Mouse (Mus musculus) kidney, postnatal 0 days (tissue): ENCODE data around the gene Atp8b2. TPM values are rescaled to one million over a fixed set of nuclear protein-coding genes. Genes with fewer than 3 reads are reported as not detected.

ENCODE experiments used
- ATAC-seq: fragments of 200-750 bp; cut with Nextera tagmentation; replicated peaks from 2 replicates; pipeline ENCODE4 v1.8.0; 2017; ENCODE audit warnings: low read depth, moderate number of reproducible peaks, moderate TSS enrichment, moderate library complexity; ENCODE audit not compliant: low FRiP score
- DNase-seq: peaks from one replicate; pipeline ENCODE4 v3.0.0-alpha.2; 2016; ENCODE audit warnings: low spot score
- H3K27ac ChIP-seq: fragments of 300-500 bp; sonication (generic); 2 replicates; pipeline ENCODE4 v1.5.1; 2014; ENCODE audit warnings: mild to moderate bottlenecking
- H3K27me3 ChIP-seq: fragments of 300-500 bp; sonication (generic); 2 replicates; pipeline ENCODE4 v1.6.1; 2014; ENCODE audit warnings: low read length, mixed read lengths; ENCODE audit not compliant: insufficient read depth
- H3K36me3 ChIP-seq: fragments of 300-500 bp; sonication (generic); 2 replicates; pipeline ENCODE4 v1.6.1; 2014; ENCODE audit warnings: low read length, mixed read lengths; ENCODE audit not compliant: insufficient read depth
- H3K4me1 ChIP-seq: fragments of 300-500 bp; sonication (generic); replicated peaks from 2 replicates; pipeline ENCODE4 v1.6.1; 2014; ENCODE audit warnings: antibody characterized with exemption, low read length, mixed read lengths; ENCODE audit not compliant: insufficient read depth
- H3K4me2 ChIP-seq: fragments of 300-500 bp; sonication (generic); 2 replicates; pipeline ENCODE4 v1.6.1; 2014; ENCODE audit warnings: mild to moderate bottlenecking, low read length, moderate library complexity, mixed read lengths
- H3K4me3 ChIP-seq: fragments of 300-500 bp; sonication (generic); replicated peaks from 2 replicates; pipeline ENCODE4 v1.5.1; 2014; ENCODE audit warnings: low read depth, low read length
- H3K9ac ChIP-seq: fragments of 300-500 bp; sonication (generic); 2 replicates; pipeline ENCODE4 v1.6.1; 2014; ENCODE audit warnings: low read depth, low read length
- H3K9me3 ChIP-seq: fragments of 300-500 bp; sonication (generic); replicated peaks from 2 replicates; pipeline ENCODE4 v1.6.1; 2016; ENCODE audit warnings: low read length, inconsistent platforms, mixed read lengths
- CTCF ChIP-seq: IDR thresholded peaks from 2 replicates; pipeline ENCODE4 v1.5.1; 2016; ENCODE audit warnings: antibody characterized with exemption, low read depth, mild to moderate bottlenecking, moderate library complexity
- WGBS: fragments of 180-500 bp; shearing (Covaris S2); extraction: QIAGEN DNeasy Blood & Tissue Kit; methylation state at CpG from one replicate; pipeline ENCODE4 v1.1.7; 2014; 5-methylcytosine and 5-hydroxymethylcytosine counted together
- microRNA-seq: library from miRNA; unstranded; fragments of <30 nt; microRNA quantifications from one replicate; pipeline ENCODE4, GENCODE M21; 2016
- polyA plus RNA-seq: library from polyadenylated mRNA; unstranded; fragments of >200 nt; fragmentation: Nextera tagmentation; extraction: Ambion mirVana; gene quantifications from 2 replicates; pipeline ENCODE4 v1.2.1, GENCODE M21; 2015

Gene Atp8b2
- polyA plus RNA-seq, 1 experiment from 2014 or later, result 6.9 TPM

DNA sequence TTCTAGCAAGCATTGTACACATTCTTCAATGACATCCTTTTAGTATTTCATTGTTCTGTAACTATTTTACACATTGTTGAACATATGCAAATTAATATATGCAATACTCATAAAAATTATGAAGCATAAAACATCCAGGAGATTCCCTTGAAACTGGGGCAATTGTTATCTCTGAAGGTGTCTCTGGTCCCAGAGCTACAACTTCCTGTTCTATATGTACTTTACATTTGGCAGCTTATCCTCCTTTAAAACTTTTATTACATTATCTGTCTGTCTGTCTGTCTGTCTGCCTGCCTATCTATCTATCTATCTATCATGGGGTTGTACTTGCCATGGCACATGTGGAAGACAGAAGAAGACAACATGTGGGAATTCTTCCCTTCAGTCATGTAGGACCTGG lies 71.6 kb downstream of the Atp8b2 start:
- DNase-seq, result no peak
- Histone ChIP-seq H3K27ac (no peak overlapping the region), H3K4me3 (no peak overlapping the region), H3K4me2 (no peak overlapping the region), H3K27me3 (no peaks in the 10 kb centered on the region), H3K36me3 (no peaks in the 10 kb centered on the region), H3K9me3 (no peaks in the 10 kb centered on the region), H3K4me1 (0 out of 2 replicates have a peak, but pooled peaks cover 3% of the 10 kb centered on the region), H3K9ac (no peak overlapping the region)
- no peak for TF ChIP-seq CTCF
- no peak for ATAC-seq

DNA sequence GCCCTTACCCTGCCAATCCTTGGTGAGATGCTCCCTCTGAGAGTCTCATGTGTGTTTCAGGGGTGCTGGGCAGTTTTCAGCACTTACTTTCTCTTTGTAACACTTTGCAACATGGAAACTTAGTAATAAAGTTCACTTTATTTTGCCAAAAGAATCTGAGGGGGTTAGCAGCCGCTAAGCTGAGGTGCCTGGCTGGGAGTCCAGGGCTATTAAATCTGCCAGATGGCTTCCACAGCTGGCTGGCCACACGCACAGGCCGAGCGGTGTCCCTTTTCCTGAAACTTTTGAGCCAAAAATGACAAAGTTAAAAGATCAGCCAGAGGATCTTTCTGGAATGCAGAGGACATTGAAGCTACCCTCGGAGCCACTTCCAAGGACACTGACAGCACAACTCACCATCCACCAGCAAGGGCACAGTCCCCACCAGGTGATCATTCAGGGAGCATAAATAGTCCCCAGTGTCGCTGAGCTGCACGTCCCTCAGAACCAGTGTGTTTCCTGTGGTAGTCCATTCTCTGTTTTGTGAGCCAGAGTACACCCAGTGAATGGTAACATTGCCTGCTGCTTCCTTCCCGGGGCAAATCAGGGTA lies 73.4 kb downstream of the Atp8b2 start:
- no peak for DNase-seq
- WGBS, result 27% methylated on average over 8 of the region's 8 CpGs
- H3K9me3 ChIP-seq, result no peaks in the 10 kb centered on the region

More for the DNA sequence above, 73.4 kb downstream of the Atp8b2 start:
- no peak for ATAC-seq
- no peak overlapping the region for H3K4me3 ChIP-seq
- no peak overlapping the region for H3K9ac ChIP-seq
- no peaks in the 10 kb centered on the region for H3K36me3 ChIP-seq
- H3K27ac ChIP-seq, result no peak overlapping the region
- no peaks in the 10 kb centered on the region for H3K4me1 ChIP-seq
- no peak for TF ChIP-seq CTCF
- no peaks in the 10 kb centered on the region for H3K27me3 ChIP-seq
- no peak overlapping the region for H3K4me2 ChIP-seq

Small RNAs within 50 kb of the gene (microRNA-seq; reads per million reads assigned to microRNA genes)
- gene Mir7669, result 1.2 reads per million

Other genes with a start within 250 kb of the Atp8b2 start
- 9.6 and 10.5 TPM in 2 replicates for gene Adar, start 248.5 kb downstream of the Atp8b2 start, polyA plus RNA-seq
- gene Chrnb2, start 198.9 kb downstream of the Atp8b2 start, polyA plus RNA-seq, result 0.36 and 0.47 TPM in 2 replicates
- 11.3 and 13.2 TPM in 2 replicates for gene Ube2q1, start 189.9 kb downstream of the Atp8b2 start, polyA plus RNA-seq
- gene She, start 132.1 kb downstream of the Atp8b2 start, polyA plus RNA-seq, result 5.4 and 5.9 TPM in 2 replicates
- 1.7 and 2.0 TPM in 2 replicates for gene Il6ra, start 50.3 kb downstream of the Atp8b2 start, polyA plus RNA-seq
- gene Hax1, start 35.3 kb upstream of the Atp8b2 start, polyA plus RNA-seq, result 160 and 168 TPM in 2 replicates
- gene 4933434E20Rik, start 88.1 kb upstream of the Atp8b2 start, polyA plus RNA-seq, result 166 and 177 TPM in 2 replicates
- gene Ubap2l, start 89.1 kb upstream of the Atp8b2 start, polyA plus RNA-seq, result 150 TPM in 2 replicates
- 352 and 403 TPM in 2 replicates for gene Tpm3, start 109.1 kb upstream of the Atp8b2 start, polyA plus RNA-seq
- gene Nup210l, start 140.6 kb upstream of the Atp8b2 start, polyA plus RNA-seq, result 0.08 and 0.12 TPM in 2 replicates